Mouse (Mus musculus) cerebellum, adult 2 months (tissue): ENCODE results near the gene Tmc3. TPM values are rescaled to one million over a fixed set of nuclear protein-coding genes. Genes with fewer than 3 reads are reported as not detected.

Experiments
- DNase-seq, 2 experiments: peaks; one replicate each; pipeline ENCODE4 v3.0.0; 2021
- H3K27ac ChIP-seq: fragments of 200-500 bp; 2 replicates; pipeline ENCODE4 v1.5.1; 2012; ENCODE audit warnings: low read length, control low read depth, inconsistent platforms; ENCODE audit not compliant: insufficient read depth
- H3K27me3 ChIP-seq: fragments of 200-500 bp; 2 replicates; pipeline ENCODE4 v1.6.1; 2012; ENCODE audit warnings: inconsistent platforms, mild to moderate bottlenecking, low read length, moderate library complexity; ENCODE audit not compliant: control insufficient read depth, insufficient read depth
- H3K4me1 ChIP-seq: fragments of 200-500 bp; 2 replicates; pipeline ENCODE4 v1.6.1; 2011; ENCODE audit warnings: low read length; ENCODE audit not compliant: control insufficient read depth, insufficient read depth
- H3K4me3 ChIP-seq: fragments of 200-500 bp; replicated peaks from 2 replicates; pipeline ENCODE3; 2011; ENCODE audit warnings: mild to moderate bottlenecking, low read depth, low read length, control low read depth; ENCODE audit not compliant: insufficient read depth
- CTCF ChIP-seq: fragments of 200-500 bp; IDR thresholded peaks from 2 replicates; pipeline ENCODE4 v1.5.1; 2011; ENCODE audit warnings: low read depth, mild to moderate bottlenecking, control low read depth, low read length, moderate library complexity, borderline replicate concordance; ENCODE audit not compliant: insufficient read depth
- POLR2A ChIP-seq: fragments of 200-500 bp; IDR thresholded peaks from 2 replicates; pipeline ENCODE4 v1.6.1; 2011; ENCODE audit warnings: low read length, control low read depth, borderline replicate concordance; ENCODE audit not compliant: insufficient read depth
- WGBS: fragments of 180-500 bp; shearing (Covaris S2); methylation state at CpG from one replicate; pipeline ENCODE4 v1.1.7; 2018; 5-methylcytosine and 5-hydroxymethylcytosine counted together
- polyA plus RNA-seq: library from polyadenylated mRNA; depleted of rRNA; stranded (reverse); fragments of >200 nt; gene quantifications from 2 replicates; pipeline ENCODE4 v1.2.3, GENCODE M21; 2012

Gene Tmc3
- polyA plus RNA-seq, 1 experiment = 0.61 TPM

DNA sequence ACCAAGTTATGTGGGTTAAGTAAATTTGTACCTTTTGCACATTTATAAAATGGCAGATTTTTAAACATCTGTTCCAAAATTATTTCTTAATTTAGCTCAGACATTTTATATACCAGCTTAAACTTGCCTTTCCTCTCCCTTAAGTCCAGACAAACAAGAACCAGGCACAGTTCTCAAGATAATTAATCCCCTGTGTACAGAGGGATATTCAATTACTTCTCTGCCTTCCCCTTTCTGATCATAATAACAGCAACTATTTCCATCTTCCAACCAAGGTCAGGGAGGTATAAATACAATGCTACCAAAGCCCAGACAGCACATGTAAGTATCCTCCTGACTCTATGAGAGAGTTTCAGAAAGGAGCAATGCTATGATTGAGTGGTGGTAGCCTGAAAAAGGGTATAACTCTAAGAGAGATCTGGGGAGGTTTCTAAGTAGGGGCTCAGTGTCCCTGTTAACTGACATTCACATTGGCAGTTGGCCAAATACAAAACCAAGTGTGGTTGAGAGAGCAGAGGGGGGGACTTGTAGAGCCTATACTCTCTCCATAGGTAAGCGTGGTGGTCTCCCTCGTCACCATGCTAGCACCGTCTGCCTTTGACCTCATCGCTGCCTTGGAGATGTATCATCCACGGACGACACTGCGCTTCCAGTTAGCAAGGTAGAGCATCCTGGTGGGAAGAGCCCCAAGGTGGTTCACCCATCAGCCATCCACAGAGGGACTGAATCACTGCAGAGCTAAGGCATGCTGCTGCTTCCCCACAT, 19.6 kb downstream of the Tmc3 start:
- DNase-seq = no peak
- Histone ChIP-seq H3K27me3 (no peaks in the 10 kb centered on the region), H3K4me1 (no peaks in the 10 kb centered on the region), H3K27ac (no peak overlapping the region), H3K4me3 (no peak overlapping the region)
- TF ChIP-seq POLR2A (no peak), CTCF (no peak)
- 88% methylated on average over 7 of the region's 7 CpGs for WGBS

DNA sequence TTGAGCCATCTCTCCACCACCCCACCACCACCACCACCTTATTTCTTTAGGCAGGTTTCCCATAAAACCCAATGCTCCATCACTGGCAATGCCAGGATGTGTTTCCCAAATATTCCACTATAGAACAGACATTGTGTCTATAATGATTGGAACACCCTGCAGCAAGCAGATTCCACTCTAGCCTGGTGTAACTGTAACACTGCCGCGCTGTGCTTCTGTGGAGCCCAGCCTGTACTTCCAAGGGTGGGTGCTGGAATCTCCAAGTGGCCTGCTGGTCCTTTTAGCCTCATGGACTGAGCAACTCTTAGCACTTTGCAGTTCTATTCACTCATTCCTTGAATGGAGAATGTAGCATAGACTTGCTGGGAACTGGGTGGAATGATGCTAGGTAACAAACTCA, 22.1 kb downstream of the Tmc3 start:
- no peaks in the 10 kb centered on the region for H3K27me3 ChIP-seq
- WGBS = 96% methylated on average over 2 of the region's 2 CpGs
- H3K4me1 ChIP-seq = no peaks in the 10 kb centered on the region
- no peak overlapping the region for H3K4me3 ChIP-seq
- TF ChIP-seq CTCF = no peak
- no peak for TF ChIP-seq POLR2A
- no peak for DNase-seq
- no peak overlapping the region for H3K27ac ChIP-seq

DNA sequence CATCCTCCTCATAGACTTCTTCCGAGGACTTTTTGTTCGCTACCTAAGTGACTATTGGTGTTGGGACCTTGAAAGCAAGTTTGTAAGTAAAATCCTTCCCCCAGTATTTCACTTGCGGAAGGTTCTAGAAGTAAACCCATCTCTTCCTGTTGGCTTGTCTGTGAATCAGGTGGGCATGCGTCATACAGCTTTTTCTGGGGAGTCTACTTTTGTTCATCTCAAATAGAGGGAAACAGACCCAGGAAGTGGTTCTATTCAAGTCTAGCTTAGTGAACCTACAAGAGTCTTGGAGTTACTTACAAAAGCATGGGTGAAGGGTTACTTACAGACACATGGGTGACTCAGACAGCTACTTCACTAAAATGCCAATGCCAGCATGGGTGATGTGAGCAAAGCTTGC, 25.2 kb downstream of the Tmc3 start:
- 96% methylated on average over 4 of the region's 4 CpGs for WGBS
- H3K27ac ChIP-seq = no peak overlapping the region
- H3K4me1 ChIP-seq = no peaks in the 10 kb centered on the region

DNA sequence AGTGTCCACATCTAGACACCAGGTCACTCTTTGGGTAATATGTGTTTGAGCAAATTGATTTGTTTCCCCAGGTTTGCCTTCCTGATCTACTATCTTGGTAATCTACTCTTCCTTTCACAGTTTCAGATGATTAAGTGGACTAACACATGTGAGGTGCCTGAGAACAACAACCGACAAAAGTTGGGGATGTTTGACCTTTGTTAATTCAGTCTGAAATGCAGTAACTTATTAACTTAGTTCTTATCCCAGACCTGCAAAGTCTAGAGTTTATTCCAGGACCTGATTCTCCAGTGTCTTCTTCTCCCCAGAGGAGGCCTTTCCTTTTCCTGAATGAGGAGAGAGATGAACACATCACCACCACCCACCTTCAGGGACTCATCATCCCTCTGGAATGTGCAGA, 27.2 kb downstream of the Tmc3 start:
- WGBS = 100% methylated on average over 1 of the region's 1 CpGs

More for the DNA sequence above, 25.2 kb downstream of the Tmc3 start:
- H3K4me3 ChIP-seq = no peak overlapping the region
- no peak for DNase-seq
- TF ChIP-seq CTCF (no peak), POLR2A (no peak)
- H3K27me3 ChIP-seq = no peaks in the 10 kb centered on the region

DNA sequence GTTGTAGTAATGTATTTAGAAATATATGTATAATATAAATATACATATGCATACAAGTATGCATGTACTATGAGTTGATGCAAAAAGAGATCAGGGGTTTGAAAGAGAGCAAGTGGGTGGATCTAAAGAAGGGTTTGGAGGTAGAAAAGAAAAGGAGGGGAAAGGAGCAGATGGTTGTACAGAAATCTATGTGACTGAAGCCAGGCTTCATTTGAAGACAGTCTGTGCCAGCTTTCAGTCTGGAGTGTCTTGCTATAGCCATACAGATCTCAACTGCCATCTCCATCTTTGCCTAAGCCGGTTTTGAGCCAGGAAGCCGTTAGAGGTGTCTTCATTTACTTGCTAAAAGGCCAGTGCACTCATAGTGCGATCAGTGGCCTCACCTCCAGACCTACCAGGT, 30.5 kb downstream of the Tmc3 start:
- no peaks in the 10 kb centered on the region for H3K27me3 ChIP-seq
- H3K4me3 ChIP-seq = no peak overlapping the region
- H3K4me1 ChIP-seq = 0 out of 2 replicates have a peak, but pooled peaks cover 5% of the 10 kb centered on the region
- 83% methylated on average over 3 of the region's 3 CpGs for WGBS
- TF ChIP-seq CTCF = no peak
- TF ChIP-seq POLR2A = no peak
- H3K27ac ChIP-seq = no peak overlapping the region
- no peak for DNase-seq

More for the DNA sequence above, 27.2 kb downstream of the Tmc3 start:
- no peak for DNase-seq
- TF ChIP-seq POLR2A = no peak
- TF ChIP-seq CTCF = no peak
- Histone ChIP-seq H3K4me1 (no peaks in the 10 kb centered on the region), H3K27ac (no peak overlapping the region), H3K4me3 (no peak overlapping the region), H3K27me3 (no peaks in the 10 kb centered on the region)

DNA sequence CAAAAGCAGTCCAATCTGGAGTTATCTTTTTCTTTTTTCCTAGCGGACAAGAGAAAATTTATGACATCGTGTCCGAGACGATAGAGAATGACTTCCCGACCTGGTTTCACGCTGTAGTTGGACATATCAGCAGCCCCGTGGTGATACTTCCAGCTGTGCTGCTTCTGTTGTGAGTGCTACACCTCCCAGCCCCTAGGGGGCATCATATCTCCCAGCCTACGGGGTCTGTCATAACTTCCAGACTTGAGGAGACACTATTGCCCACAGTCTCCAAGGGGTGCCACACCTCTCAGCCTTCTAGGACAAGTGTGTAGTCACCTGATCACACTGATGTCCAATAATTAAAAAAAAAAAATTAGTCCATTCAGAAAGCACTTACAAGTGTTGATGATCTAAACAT, 31.1 kb downstream of the Tmc3 start:
- no peak for TF ChIP-seq CTCF
- TF ChIP-seq POLR2A = no peak
- whole genome bisulfite sequencing = 86% methylated on average over 8 of the region's 8 CpGs
- H3K27ac ChIP-seq = no peak overlapping the region
- no peak for DNase-seq
- 0 out of 2 replicates have a peak, but pooled peaks cover 5% of the 10 kb centered on the region for H3K4me1 ChIP-seq
- H3K4me3 ChIP-seq = no peak overlapping the region
- no peaks in the 10 kb centered on the region for H3K27me3 ChIP-seq

DNA sequence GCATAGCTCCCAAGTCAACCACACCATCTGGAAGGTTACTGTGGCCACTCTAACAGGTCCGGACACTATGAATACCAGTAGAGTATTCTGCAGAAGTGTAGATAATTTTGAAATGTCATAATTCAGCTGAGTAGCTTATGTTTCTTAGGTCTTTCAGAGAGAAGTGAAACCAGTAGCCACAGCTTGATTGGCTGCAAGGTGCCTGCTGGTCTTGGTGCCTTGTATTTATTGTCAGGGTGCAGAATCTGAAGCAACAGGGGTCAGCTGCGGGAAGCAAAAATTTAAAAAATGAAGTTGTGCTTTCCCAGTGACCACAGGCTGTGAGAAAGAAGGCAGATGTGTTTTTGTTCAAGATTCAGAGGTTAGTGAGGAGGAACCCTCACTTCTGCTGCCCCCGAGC, 31.5 kb downstream of the Tmc3 start:
- Histone ChIP-seq H3K4me3 (no peak overlapping the region), H3K27me3 (no peaks in the 10 kb centered on the region), H3K4me1 (0 out of 2 replicates have a peak, but pooled peaks cover 5% of the 10 kb centered on the region), H3K27ac (no peak overlapping the region)
- no peak for DNase-seq
- 93% methylated on average over 3 of the region's 3 CpGs for WGBS
- TF ChIP-seq CTCF (no peak), POLR2A (no peak)

DNA sequence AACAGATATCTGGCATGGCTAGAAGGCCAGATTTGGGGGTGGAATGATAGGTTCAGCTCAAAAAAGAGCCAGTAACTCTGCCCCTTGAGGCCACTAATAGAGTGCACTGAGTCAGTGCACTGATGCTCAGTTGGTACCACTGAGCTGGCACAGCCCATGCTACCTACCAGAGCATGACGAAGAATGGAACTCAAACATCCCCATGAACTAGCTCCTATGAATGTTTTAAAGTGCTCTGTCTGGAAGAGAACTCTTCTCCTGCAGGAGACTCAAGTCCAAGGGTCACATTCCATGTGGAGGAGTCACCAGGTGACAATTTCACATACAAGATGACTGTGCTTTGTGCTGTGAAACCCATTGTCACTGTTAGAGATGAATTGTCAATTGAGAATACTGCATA, 34.0 kb downstream of the Tmc3 start:
- 0 out of 2 replicates have a peak, but pooled peaks cover 5% of the 10 kb centered on the region for H3K4me1 ChIP-seq
- H3K27me3 ChIP-seq = no peaks in the 10 kb centered on the region
- no peak for TF ChIP-seq POLR2A
- no peak for TF ChIP-seq CTCF
- H3K4me3 ChIP-seq = no peak overlapping the region
- DNase-seq = no peak
- no peak overlapping the region for H3K27ac ChIP-seq
- 83% methylated on average over 1 of the region's 1 CpGs for WGBS
